Mouse (Mus musculus): ENCODE data around the gene Purb.

- TF ChIP-seq POLR2A (IDR thresholded peaks at IDR 0.05; ENCODE audit: extremely low read depth, insufficient read depth, low read length), result no peak
- no peak for TF ChIP-seq CTCF (IDR thresholded peaks at IDR 0.05; ENCODE audit: extremely low read depth, insufficient read depth, low read length)
Observed at GRCm38 (mm10) chr11:6437667-6438066, 38.0 kb downstream of the Purb start.
